Mouse (Mus musculus) embryonic stem cell, embryonic (primary cell): ENCODE data around the gene Dus2.

Experiments used
- CTCF ChIA-PET, 4 experiments: fragments of 300-600 bp in 2 of 4; fragments of 350-600 bp in 2 of 4; sonication (Branson Sonifier 250); formaldehyde crosslinking; loops; one replicate each; lab custom pipeline; 2022; ENCODE audit warnings: inconsistent platforms in 2 of 4; lab: Charles Lee
- POLR2A ChIA-PET, 4 experiments: fragments of 300-600 bp in 2 of 4; fragments of 350-600 bp in 2 of 4; sonication (Branson Sonifier 250); formaldehyde crosslinking; loops; one replicate each; lab custom pipeline; 2022; ENCODE audit warnings: antibody characterized with exemption in 4 of 4, inconsistent platforms in 1 of 4; lab: Charles Lee

The Dus2 gene

DNA sequence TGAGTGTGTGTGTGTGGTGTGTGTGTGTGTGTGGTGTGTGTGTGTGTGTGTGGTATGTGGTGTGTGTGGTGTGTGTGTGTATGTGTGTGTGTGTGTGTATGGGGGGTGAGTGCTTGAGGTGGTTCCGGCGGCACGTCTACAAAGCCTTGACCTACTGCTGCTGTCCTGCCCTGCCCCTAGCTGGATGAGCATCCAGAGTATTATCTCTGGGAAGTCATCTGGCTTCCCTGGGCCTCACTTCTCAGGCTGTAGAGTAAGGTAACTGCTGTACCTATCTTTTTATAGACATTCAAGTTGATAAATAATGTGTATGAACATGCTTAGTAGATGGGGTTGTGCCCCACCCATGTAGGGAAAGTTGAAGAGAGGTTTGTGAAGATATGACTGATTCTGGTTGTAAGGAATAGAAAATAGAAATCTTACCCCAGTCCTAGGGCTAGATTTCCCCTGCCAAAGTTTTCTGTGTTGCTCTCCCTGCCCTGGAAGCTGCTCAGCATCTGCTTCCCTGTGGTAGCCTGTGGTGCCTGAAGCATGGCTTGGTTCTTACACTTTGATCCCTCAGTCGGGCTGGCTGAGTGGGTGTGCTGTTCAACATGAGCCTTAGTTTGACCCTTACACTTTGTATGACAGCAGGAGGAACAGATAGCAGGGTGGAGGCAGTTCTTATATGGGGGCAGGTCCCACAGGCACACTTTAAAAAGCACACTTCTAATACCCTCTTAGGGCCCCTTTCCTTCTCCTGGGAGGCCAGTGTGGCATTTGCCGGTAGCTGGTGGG is 56.9 kb downstream of the Dus2 start:
- ChIA-PET CTCF (interaction anchor here in 1 of 4 experiments (1.2 kb wide), 1 partner anchor 8 kb away, joined by 3 read pairs; no protein-coding TSS in a partner anchor), POLR2A (interaction anchor here in 3 of 4 experiments (0.6 to 4.0 kb wide), 10 partner anchors 8 to 148 kb away, joined by 3 to 52 read pairs (median 5); partner anchors contain the start of genes Nfatc3 (in 3 of the 3) and Pskh1 (in 1 of the 3))

- ChIA-PET CTCF (no interaction called here), POLR2A (interaction anchor here in 2 of 4 experiments (0.7 to 4.0 kb wide), 5 partner anchors 9 to 18 kb away, joined by 3 to 52 read pairs (median 3); partner anchors contain the start of gene Nfatc3 (in 2 of the 2))
These were observed 58.7 kb downstream of the Dus2 start for GRCm38 (mm10) chr8:106049840-106050239.

DNA sequence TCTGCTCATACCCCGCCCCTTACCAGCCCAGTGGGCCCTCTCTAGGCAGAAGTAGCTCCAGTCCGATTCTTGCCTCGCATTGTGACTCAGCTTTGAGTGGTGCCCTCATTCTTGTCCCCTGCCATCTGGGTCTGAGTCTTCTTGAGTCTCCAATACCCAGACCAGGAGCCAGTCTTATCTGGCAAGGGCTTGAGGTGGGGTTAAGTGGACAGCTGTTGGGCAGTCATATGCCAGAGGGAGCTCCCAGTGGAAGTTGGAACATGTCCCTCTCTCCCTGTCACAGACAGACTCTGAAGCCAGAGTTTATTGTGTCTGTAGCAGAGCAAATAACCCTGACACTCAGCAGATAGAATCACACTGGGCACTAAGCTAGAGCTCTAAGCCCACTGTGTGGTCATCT is 59.9 kb downstream of the Dus2 start:
- ChIA-PET POLR2A (interaction anchor here in 1 of 4 experiments (0.6 to 1.3 kb wide), 2 partner anchors 17 to 252 kb away, joined by 3 read pairs; no protein-coding TSS in a partner anchor), CTCF (no interaction called here)

GRCm38 (mm10) chr8:106052510-106053089 is 61.5 kb downstream of the Dus2 start:
- ChIA-PET POLR2A (no interaction called here), CTCF (interaction anchor here in 1 of 4 experiments (1.0 kb wide), 1 partner anchor 28 kb away, joined by 3 read pairs; no protein-coding TSS in a partner anchor)

DNA sequence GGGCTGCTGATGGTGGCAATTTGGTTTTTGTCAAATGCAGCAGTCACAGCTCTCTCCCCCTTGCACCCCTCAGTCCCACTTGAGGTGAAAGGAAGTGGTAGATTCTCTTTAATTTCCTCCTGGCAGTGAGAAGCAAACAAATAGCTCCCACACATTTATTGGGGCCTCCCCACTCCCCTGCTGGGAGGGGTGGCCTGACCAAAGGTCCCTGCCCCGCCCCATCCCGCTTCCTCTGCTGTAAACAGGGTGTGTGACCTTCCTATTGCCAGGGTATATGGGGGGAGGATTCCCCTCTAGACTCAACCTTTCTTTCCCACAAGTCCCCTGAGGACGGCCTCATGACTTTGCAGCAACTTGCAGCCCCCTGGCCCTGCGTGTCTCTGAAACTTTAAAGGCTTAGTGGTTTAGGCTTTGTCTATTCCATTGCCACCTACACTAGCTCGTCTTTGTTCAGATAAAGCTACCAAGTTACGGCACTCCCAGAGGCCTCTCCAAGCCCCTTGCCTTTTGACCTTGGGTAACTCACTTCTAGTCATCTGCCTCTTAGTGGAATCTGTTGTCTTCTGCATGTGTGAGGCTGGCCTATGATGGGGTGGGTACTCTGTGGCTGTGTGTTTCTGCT is 63.2 kb downstream of the Dus2 start:
- POLR2A ChIA-PET = interaction anchor here in 3 of 4 experiments (0.6 to 3.1 kb wide), 21 partner anchors 9 to 346 kb away, joined by 3 to 26 read pairs (median 3); partner anchors contain the start of genes Nutf2 (in 3 of the 3), Enkd1 (in 1 of the 3) and Esrp2 (in 1 of the 3)

DNA sequence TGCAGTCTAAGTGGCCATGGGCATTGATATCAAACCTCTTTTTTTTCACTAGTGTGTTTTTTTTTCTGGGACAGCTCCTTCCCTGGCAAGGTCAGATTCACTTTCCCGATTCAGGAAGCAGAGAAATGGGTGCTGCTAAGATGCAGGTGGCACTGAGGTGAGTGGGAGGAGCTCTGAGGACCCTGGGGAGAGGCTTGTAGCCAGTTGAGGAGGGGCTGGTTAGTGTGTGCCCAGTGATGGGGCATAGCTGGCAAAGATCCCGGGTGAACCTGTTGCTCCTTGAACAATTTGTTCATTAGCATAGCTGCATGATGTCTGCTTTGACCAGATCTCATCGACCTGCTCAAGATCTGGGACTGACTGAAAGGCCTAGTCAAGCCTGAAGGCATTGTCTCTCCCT is 63.9 kb downstream of the Dus2 start:
- CTCF ChIA-PET = interaction anchor here in 2 of 4 experiments (0.5 to 1.0 kb wide), 3 partner anchors 22 to 44 kb away, joined by 3 to 4 read pairs (median 3); no protein-coding TSS in a partner anchor
- POLR2A ChIA-PET = interaction anchor here (0.7 to 3.1 kb wide), 20 partner anchors 8 to 336 kb away, joined by 3 to 26 read pairs (median 4); partner anchors contain the start of genes Esrp2 (in 1 of the 4), Nutf2 (in 1 of the 4) and Pla2g15 (in 1 of the 4)

More for the DNA sequence above, 63.2 kb downstream of the Dus2 start:
- CTCF ChIA-PET = interaction anchor here in 3 of 4 experiments (0.5 to 1.0 kb wide), 6 partner anchors 15 to 44 kb away, joined by 3 to 10 read pairs (median 4); no protein-coding TSS in a partner anchor

GRCm38 (mm10) chr8:106056455-106056982 is 65.4 kb downstream of the Dus2 start:
- ChIA-PET POLR2A (interaction anchor here (0.7 to 3.1 kb wide), 7 partner anchors 9 to 268 kb away, joined by 3 to 14 read pairs (median 4); no protein-coding TSS in a partner anchor), CTCF (interaction anchor here in 1 of 4 experiments (0.6 kb wide), 1 partner anchor 166 kb away, joined by 3 read pairs; no protein-coding TSS in a partner anchor)

DNA sequence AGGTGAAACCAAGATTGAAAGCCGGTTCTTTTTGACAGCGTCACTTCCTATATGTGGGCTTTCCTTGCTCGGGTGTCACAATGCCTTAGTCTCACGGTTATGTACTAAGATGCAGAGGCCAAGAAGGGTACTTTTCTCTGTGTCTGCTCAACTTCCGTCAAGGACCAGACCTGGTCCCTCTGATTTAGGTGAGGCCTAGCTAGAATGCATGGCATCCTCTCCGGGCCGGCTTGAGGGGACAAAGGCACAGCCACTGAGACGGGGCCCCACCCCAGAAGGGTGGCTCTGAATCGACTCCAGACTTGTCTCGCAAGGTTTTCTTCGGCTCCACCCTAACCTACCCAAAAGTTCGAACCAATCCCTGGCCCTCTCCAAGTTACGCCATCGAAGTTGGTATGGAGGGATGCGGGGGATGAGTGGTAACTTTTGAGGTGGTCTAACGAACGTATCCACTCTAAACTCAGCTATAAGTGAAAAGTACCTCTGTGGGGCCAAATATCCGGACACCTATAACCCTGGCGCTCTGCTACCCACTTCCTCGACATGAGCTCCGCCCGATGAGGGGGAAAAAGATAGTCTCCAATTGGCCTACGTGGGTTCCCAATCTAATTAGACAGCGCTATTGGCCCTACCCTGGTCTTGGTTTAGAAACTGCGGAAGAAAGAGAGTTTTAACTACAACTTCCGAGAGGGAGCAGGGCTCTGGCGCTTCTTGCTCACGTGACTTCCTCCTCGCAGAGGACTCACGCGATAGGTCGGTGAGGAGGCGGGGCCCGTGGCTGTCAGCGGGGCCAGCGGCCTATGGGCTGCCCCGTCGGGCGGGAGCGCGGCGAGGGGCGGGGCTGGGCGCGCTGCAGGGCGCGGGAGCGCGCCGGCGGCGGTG is 67.8 kb downstream of the Dus2 start, which contains the start of gene Nfatc3:
Gene Nfatc3 (plus strand): TSS at position 110 of the 882 bp plus-strand sequence.
- ChIA-PET CTCF (interaction anchor here in 3 of 4 experiments (0.7 to 3.2 kb wide), 5 partner anchors 12 to 129 kb away, joined by 3 to 9 read pairs (median 3); no protein-coding TSS in a partner anchor), POLR2A (interaction anchor here in 3 of 4 experiments (0.6 to 4.7 kb wide), 52 partner anchors 9 to 1133 kb away, joined by 3 to 56 read pairs (median 4); partner anchors contain the start of genes Ranbp10 (in 2 of the 3), Ddx28 (in 1 of the 3), Nutf2 (in 1 of the 3) and Pla2g15 (in 1 of the 3))

DNA sequence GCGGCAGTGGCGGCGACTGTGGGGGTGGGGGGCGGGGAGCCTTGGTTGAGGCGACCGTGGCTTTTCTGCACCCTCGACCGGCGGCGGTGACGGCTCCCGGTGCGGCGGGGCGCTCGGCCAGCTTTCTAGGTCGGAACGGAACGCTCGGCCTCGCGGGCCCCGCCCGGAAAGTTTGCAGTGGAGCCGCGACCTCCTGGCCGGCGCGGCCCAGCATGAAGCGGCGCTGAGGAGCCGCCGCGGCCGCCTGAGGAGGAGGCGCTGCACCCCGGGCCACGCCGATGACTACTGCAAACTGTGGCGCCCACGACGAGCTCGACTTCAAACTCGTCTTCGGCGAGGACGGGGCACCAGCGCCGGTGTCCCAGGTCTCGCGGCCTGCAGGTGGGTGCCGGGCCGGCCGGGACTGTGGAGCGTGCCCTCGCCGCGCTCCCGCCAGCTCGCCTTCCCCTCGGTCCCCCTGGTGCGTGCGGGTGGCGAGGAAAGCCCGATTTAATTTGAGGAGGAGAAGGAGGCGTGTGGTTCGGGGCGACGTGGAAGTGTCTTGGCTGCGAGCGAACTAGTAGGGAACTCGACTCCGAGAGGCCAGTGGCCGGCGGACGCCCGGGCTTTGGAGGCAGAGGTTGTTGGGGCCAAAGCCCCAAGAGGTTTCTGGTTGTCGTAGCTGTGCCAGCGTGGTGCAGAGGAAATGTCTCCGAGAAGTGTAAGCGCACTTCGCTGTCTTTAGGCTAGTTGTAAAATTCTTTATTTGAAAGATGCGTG is 68.7 kb downstream of the Dus2 start:
- ChIA-PET POLR2A (interaction anchor here in 3 of 4 experiments (0.5 to 4.7 kb wide), 40 partner anchors 8 to 1133 kb away, joined by 3 to 56 read pairs (median 4); partner anchors contain the start of genes Ranbp10 (in 2 of the 3), Ddx28 (in 1 of the 3), Pla2g15 (in 1 of the 3) and Pskh1 (in 1 of the 3)), CTCF (interaction anchor here in 3 of 4 experiments (1.2 to 3.2 kb wide), 4 partner anchors 13 to 129 kb away, joined by 3 to 9 read pairs (median 4); no protein-coding TSS in a partner anchor)

DNA sequence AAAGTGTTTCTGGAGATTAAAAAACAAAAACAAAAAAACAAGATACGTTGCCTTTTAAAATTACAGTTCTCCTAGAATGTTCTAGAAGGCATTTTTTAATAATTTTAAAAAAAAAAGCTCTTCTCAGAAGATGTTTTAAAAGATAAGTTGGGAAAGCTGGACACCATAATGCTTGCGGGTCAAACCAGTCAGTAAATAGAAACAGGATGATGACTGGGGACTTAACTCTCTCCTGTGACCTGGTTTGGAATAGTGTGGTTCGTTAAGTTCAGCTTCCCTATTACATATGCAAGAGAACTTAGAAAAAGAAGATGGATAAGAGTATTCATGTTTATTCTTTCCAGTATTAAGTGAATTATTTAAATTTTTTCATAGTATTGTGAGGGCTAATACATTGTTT is 69.4 kb downstream of the Dus2 start:
- ChIA-PET CTCF (interaction anchor here in 1 of 4 experiments (1.2 to 3.2 kb wide), 2 partner anchors 14 to 16 kb away, joined by 3 to 9 read pairs; no protein-coding TSS in a partner anchor), POLR2A (interaction anchor here in 3 of 4 experiments (0.9 to 4.7 kb wide), 14 partner anchors 7 to 233 kb away, joined by 3 to 56 read pairs (median 8); partner anchors contain the start of genes Ddx28 (in 1 of the 3), Ranbp10 (in 1 of the 3) and Tsnaxip1 (in 1 of the 3))

DNA sequence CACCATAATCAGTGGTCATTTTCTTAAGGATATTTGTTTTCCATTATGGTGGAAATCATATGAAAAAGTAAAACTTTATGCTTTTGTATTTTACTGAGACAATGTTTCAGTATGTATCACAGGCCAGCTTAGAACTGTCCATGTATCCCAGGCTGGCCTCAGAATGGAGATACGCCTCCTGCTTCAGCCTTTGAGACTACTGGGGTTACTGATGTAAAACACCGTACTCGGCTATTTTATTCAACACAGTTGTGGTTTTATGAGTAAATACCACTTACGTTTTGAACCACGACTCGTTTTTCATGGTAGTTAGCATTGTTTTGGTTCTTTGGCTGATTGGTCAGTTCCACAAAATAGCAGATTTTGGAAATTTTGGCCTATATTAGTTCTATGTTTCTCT is 70.5 kb downstream of the Dus2 start:
- CTCF ChIA-PET = interaction anchor here in 1 of 4 experiments (3.2 kb wide), 1 partner anchor 15 kb away, joined by 9 read pairs; no protein-coding TSS in a partner anchor
- POLR2A ChIA-PET = interaction anchor here in 3 of 4 experiments (0.7 to 4.7 kb wide), 3 partner anchors 9 to 135 kb away, joined by 8 to 56 read pairs (median 24); no protein-coding TSS in a partner anchor

- POLR2A ChIA-PET = interaction anchor here in 3 of 4 experiments (0.5 to 1.3 kb wide), 8 partner anchors 8 to 460 kb away, joined by 3 to 5 read pairs (median 4); no protein-coding TSS in a partner anchor
- CTCF ChIA-PET = interaction anchor here in 3 of 4 experiments (0.5 to 0.9 kb wide), 4 partner anchors 13 to 940 kb away, joined by 3 to 4 read pairs (median 4); no protein-coding TSS in a partner anchor
These were observed 71.9 kb downstream of the Dus2 start for GRCm38 (mm10) chr8:106063046-106063445.

DNA sequence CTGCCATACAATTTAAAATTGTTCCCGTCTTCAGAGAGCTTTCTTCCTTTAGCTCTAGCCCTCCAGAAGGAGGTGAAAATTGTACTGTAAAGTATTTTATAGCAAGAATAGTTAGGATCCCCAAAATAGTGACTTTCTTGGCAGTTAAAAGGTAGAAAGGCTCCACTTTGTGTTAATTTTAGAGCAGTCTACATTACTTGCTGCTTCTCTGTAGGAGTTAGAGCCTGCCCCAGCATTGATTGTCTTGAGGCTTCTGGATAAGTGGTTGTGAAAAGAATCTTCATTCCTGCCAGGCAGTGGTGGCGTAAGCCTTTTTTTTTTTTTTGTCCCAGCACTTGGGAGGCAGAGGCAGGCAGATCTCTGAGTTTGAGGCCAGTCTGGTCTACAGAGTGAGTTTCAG is 75.6 kb downstream of the Dus2 start:
- POLR2A ChIA-PET = interaction anchor here in 1 of 4 experiments (1.2 kb wide), 1 partner anchor 11 kb away, joined by 3 read pairs; no protein-coding TSS in a partner anchor

DNA sequence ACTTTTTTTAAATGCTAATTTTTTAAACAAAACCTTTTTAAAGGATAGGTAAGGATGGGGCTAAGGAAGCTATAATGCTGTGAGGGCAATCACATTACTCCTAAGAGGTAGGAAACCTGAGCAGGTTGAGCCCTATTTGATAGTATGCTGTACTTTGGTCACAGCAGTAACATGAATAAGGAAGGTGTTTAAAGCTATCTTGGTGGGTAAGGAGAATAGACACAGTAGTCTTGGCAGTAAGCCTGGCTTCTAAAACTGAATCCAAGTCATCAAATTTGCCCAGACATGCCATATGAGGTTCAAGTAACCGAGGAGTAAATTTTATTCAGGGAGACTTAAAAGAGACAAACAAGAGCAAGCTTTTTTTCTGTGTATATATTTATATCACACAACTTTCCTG is 78.4 kb downstream of the Dus2 start:
- ChIA-PET CTCF (interaction anchor here in 1 of 4 experiments (0.6 kb wide), 2 partner anchors 560 to 861 kb away, joined by 3 read pairs; no protein-coding TSS in a partner anchor), POLR2A (interaction anchor here in 3 of 4 experiments (0.7 to 5.8 kb wide), 9 partner anchors 10 to 67 kb away, joined by 3 to 56 read pairs (median 5); partner anchors contain the start of genes Nfatc3 (in 3 of the 3) and Esrp2 (in 1 of the 3))

More for the DNA sequence above, 75.6 kb downstream of the Dus2 start:
- CTCF ChIA-PET = interaction anchor here in 1 of 4 experiments (0.6 kb wide), 1 partner anchor 1407 kb away, joined by 5 read pairs; no protein-coding TSS in a partner anchor
